Mouse (Mus musculus): ENCODE data around the gene Efna4. TPM values are rescaled to one million over a fixed set of nuclear protein-coding genes. Genes with fewer than 3 reads are reported as not detected.

Gene Efna4
- polyA plus RNA-seq, 1 experiment from 2014 or later, result not detected

GRCm38 (mm10) chr3:89348911-89349868 is 11.4 kb upstream of the Efna4 start:
- WGBS (ENCODE audit: missing documents), result 6% methylated on average over 37 of the region's 38 CpGs
- H3K79me2 ChIP-seq (ENCODE audit: inconsistent target), result peaks cover 22% of the 10 kb centered on the region
- H3K4me3 ChIP-seq (ENCODE audit: inconsistent target), result peak overlapping the region; percentile 80
- H3K36me3 ChIP-seq (ENCODE audit: inconsistent target), result peaks cover 14% of the 10 kb centered on the region
- peak overlapping the region; percentile 79 for H3K27ac ChIP-seq

DNA sequence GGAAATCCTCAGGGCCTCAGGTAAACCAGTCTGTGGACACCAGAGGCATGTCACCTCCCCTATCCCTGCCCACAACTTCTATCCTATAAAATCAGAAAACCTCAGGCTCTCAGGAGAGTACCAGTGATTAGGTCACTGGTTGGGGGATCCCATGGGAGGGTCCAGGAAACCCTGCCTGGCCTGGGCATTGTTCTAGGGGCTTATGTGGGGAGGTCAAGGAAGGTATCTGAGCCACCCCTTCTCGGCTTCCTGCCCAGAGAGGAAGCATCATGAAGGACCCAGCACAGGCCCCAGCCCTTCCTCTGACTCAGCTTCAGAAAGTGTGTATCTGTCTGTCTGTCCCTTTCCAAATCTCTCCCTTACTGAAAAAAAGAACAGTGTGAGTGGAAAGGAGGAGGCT is 10.1 kb upstream of the Efna4 start:
- whole genome bisulfite sequencing (ENCODE audit: missing documents), result 7% methylated on average over 1 of the region's 1 CpGs
- Histone ChIP-seq H3K36me3 (ENCODE audit: inconsistent target) (peaks cover 27% of the 10 kb centered on the region), H3K4me3 (ENCODE audit: inconsistent target) (no peak overlapping the region; the same call in 1 of the 2 replicates), H3K27ac (peak overlapping the region; percentile 79), H3K79me2 (ENCODE audit: inconsistent target) (peaks cover 22% of the 10 kb centered on the region)

DNA sequence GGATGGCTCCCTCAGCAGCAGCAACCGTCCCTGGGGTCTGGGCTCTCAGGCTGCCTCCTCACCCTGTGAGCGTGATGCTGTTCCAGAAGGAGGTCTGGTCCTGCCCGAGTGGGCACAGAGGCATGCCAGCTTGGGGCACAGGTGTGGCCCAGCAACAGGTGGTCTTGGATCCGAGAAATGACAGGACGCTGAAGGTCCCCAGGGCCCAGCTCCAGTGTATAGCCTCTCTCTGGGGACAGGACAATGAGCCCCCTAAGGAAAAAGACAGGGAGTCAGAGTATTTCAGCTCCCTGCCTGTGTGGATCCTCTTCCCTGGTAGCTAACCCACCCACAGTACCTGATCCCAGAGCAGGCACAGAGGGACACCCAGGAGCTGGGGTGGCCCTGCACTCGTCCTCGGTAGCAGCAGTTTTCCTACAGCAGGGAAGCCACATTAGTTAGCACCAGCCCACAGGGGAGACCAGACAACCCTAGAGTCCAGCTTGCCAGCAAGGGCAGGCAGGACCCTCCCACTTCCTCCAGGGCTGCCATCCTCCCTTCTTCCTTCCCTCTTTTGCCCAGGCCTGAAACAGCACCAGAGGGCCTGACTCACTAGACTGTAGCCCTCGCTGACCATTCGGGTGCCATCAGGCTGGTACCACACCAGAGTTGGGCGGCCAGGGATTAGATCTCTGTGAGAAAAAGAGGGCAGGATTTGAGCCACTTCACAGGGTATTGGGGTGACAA is 9.2 kb upstream of the Efna4 start:
- 50% methylated on average over 10 of the region's 10 CpGs for WGBS (ENCODE audit: missing documents)
- Histone ChIP-seq H3K79me2 (ENCODE audit: inconsistent target) (peaks cover 22% of the 10 kb centered on the region), H3K36me3 (ENCODE audit: inconsistent target) (peaks cover 36% of the 10 kb centered on the region), H3K27ac (peak overlapping the region; percentile 79), H3K4me3 (ENCODE audit: inconsistent target) (no peak overlapping the region)

DNA sequence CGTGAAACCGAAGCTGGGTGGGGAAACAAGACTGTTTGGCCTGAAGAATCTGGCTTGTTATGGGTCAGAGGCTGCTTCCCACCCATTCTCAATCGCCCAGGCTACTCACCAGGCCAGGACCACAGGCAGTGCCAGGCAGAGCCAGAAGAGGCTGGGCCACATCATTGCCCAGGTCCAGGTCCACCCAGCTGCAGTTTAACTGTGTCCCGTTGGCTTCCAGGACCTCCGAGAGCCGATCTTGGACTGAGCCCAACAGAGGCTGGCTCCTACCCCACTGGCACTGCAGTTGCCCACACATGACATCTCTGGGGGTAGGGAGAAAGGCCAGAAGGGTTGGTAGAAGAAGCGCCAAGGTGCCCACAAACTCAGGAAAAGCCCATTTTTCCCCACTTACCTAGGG is 5.5 kb upstream of the Efna4 start:
- H3K79me2 ChIP-seq (ENCODE audit: inconsistent target), result peaks cover 8% of the 10 kb centered on the region; the same call in 1 of the 2 replicates
- 95% methylated on average over 7 of the region's 7 CpGs for WGBS (ENCODE audit: missing documents)
- peaks cover 44% of the 10 kb centered on the region for H3K36me3 ChIP-seq (ENCODE audit: inconsistent target)
- H3K27ac ChIP-seq, result no peak overlapping the region
- no peak overlapping the region for H3K4me3 ChIP-seq (ENCODE audit: inconsistent target)

DNA sequence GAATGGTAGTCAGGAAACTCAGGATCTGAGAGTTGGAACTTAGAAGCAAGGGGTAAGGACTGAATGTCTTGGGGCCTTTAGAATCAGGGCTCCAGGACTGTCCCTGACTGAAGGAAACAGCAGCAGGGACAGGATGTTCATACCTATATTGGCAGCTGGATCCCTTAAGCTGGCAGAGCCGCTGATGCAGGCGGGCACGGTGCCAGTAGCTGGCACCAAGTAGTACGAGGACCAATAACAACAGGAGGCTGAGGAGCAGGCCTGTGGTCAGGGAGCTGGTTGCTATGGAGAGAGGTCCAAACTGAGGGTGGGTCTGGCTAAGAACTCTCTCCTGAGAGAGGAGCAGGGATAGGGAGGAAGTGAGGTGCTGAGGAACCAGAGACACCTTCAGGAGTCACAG is 4.0 kb upstream of the Efna4 start:
- Histone ChIP-seq H3K4me3 (ENCODE audit: inconsistent target) (no peak overlapping the region), H3K79me2 (ENCODE audit: inconsistent target) (peaks cover 4% of the 10 kb centered on the region; the same call in 1 of the 2 replicates), H3K36me3 (ENCODE audit: inconsistent target) (peaks cover 44% of the 10 kb centered on the region), H3K27ac (no peak overlapping the region)
- WGBS (ENCODE audit: missing documents), result 90% methylated on average over 4 of the region's 4 CpGs

DNA sequence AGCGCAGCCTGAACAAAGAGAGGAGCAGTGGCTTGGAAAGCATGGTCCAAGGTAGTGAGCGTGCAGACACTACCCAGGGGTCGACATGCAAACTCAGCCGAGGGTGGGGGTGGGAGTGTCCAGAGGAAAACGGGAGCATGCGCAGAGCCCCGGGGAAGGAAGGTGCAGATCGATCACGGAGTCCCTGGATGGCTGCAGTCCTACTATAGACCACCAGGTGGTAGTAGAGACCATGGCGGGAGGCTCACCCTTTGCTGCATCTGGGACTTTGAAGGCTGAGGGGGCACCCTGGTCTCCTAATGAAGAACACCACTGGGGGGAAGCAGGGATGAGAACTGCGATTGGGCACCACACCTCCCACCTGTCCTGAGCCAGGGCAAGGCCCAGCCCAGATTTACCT is 2.6 kb upstream of the Efna4 start:
- H3K27ac ChIP-seq, result no peak overlapping the region

GRCm38 (mm10) chr3:89339416-89339815 is 1.6 kb upstream of the Efna4 start:
- H3K36me3 ChIP-seq (ENCODE audit: inconsistent target), result peaks cover 32% of the 10 kb centered on the region
- H3K79me2 ChIP-seq (ENCODE audit: inconsistent target), result no peaks in the 10 kb centered on the region
- 54% methylated on average over 8 of the region's 8 CpGs for WGBS (ENCODE audit: missing documents)
- no peak overlapping the region for H3K4me3 ChIP-seq (ENCODE audit: inconsistent target)
- H3K27ac ChIP-seq, result no peak overlapping the region

More for the DNA sequence above, 2.6 kb upstream of the Efna4 start:
- 10% methylated on average over 10 of the region's 11 CpGs for WGBS (ENCODE audit: missing documents)
- Histone ChIP-seq H3K36me3 (ENCODE audit: inconsistent target) (peaks cover 43% of the 10 kb centered on the region), H3K4me3 (ENCODE audit: inconsistent target) (no peak overlapping the region), H3K79me2 (ENCODE audit: inconsistent target) (no peaks in the 10 kb centered on the region)

DNA sequence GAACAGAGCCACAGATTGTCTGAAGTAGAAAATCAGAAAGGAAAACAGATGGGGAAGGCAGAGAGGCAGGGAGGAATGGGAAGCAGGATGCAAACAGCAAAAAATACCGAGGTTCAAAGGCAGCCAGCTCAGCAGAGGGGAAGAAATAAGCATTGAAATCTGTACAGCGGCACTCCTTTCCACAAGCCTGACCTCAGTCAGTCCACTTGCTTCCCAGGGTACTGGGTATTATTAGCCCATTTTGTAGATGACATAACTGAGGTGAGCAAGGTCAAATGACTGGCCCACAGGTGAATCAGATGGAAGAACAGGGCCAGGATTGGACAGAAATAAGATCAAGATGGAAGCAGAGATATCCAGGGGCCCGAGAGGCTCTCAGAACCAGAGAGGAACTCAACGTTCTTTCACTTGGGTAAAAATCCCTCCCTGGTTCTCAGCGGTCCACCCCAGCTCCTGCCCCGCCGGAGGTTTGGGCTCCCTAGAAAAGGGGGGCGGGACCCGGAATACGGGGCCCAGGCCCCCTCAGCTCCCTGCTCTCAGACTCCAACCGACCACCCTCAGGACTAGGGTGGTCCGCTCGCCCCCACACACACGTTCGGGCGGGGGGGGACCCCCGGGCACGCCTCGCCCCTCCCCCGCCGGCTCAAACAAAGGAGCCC is 637 bp downstream of the Efna4 start:
- no peaks in the 10 kb centered on the region for H3K79me2 ChIP-seq (ENCODE audit: inconsistent target)

DNA sequence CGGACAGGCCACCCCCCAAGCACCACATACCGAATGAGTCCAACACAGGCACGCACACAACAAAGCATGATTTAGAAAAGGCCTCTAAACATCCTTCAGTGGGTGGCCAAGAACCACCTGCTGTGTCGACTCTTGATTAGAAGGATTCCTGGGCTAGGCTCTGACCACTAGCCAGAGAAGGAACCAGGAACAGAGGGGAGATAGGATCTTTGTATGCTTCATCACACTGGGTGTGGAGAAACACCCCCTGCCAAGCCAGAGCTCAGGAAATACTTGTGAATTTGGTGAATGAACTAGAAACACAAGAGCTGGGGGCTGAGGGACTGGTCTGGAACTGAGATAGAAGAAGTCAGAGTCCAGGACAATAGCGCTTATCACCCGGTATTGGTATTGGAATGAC is 1.3 kb downstream of the Efna4 start:
- Histone ChIP-seq H3K27ac (no peak overlapping the region), H3K4me3 (ENCODE audit: inconsistent target) (no peak overlapping the region), H3K36me3 (ENCODE audit: inconsistent target) (peaks cover 3% of the 10 kb centered on the region; the same call in 1 of the 2 replicates), H3K79me2 (ENCODE audit: inconsistent target) (no peaks in the 10 kb centered on the region)
- WGBS (ENCODE audit: missing documents), result 75% methylated on average over 6 of the region's 6 CpGs

More for the DNA sequence above, 637 bp downstream of the Efna4 start:
- 9% methylated on average over 17 of the region's 21 CpGs for WGBS (ENCODE audit: missing documents)
- Histone ChIP-seq H3K36me3 (ENCODE audit: inconsistent target) (peaks cover 10% of the 10 kb centered on the region), H3K4me3 (ENCODE audit: inconsistent target) (no peak overlapping the region), H3K27ac (no peak overlapping the region)

DNA sequence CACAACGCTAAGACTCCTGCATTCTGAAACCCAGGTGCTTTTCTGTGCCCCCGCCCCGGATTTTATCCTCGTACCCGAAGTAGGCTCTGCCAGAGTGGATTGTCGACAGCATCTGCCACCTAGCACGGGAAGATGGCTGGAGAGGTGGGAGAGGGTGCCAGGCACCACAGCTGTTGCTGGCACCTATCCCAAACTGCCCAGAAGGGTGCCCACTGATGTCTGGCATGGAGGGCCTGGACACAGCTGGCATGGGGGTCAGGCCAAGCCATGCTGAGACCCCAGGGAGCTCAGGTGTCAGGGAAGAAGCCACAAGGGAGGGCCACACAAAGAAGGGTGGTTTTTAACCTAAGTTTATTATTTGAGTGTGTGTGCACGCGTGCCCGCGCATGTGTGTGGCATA is 4.8 kb downstream of the Efna4 start:
- H3K27ac ChIP-seq, result no peak overlapping the region
- WGBS (ENCODE audit: missing documents), result 95% methylated on average over 11 of the region's 11 CpGs

GRCm38 (mm10) chr3:89332476-89332875 is 5.4 kb downstream of the Efna4 start:
- Histone ChIP-seq H3K36me3 (ENCODE audit: inconsistent target) (no peaks in the 10 kb centered on the region), H3K4me3 (ENCODE audit: inconsistent target) (no peak overlapping the region), H3K79me2 (ENCODE audit: inconsistent target) (no peaks in the 10 kb centered on the region), H3K27ac (no peak overlapping the region)
- 89% methylated on average over 12 of the region's 12 CpGs for WGBS (ENCODE audit: missing documents)

More for the DNA sequence above, 4.8 kb downstream of the Efna4 start:
- no peaks in the 10 kb centered on the region for H3K79me2 ChIP-seq (ENCODE audit: inconsistent target)
- H3K4me3 ChIP-seq (ENCODE audit: inconsistent target), result no peak overlapping the region
- H3K36me3 ChIP-seq (ENCODE audit: inconsistent target), result no peaks in the 10 kb centered on the region

DNA sequence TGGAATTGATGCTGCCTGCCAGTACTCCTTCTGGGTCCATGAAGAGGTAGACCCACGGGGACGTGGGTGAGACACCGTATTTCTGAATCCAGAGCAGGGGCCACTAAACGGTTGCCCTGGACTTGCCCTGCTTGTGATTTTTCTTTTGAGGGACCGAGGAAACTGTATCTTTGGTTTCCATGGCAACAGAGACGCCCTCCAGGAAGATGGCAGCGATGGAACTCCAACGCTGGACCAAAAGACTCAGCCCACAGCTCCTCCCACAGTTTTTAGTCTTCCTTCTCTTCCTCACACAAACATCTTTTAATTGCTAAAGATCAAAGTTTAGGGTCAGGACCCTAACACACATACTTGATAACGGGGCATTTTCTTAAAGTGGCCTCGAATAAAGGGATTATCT is 5.8 kb downstream of the Efna4 start:
- no peak overlapping the region for H3K4me3 ChIP-seq (ENCODE audit: inconsistent target)
- no peaks in the 10 kb centered on the region for H3K36me3 ChIP-seq (ENCODE audit: inconsistent target)
- H3K79me2 ChIP-seq (ENCODE audit: inconsistent target), result no peaks in the 10 kb centered on the region
- 89% methylated on average over 10 of the region's 10 CpGs for WGBS (ENCODE audit: missing documents)
- H3K27ac ChIP-seq, result no peak overlapping the region

DNA sequence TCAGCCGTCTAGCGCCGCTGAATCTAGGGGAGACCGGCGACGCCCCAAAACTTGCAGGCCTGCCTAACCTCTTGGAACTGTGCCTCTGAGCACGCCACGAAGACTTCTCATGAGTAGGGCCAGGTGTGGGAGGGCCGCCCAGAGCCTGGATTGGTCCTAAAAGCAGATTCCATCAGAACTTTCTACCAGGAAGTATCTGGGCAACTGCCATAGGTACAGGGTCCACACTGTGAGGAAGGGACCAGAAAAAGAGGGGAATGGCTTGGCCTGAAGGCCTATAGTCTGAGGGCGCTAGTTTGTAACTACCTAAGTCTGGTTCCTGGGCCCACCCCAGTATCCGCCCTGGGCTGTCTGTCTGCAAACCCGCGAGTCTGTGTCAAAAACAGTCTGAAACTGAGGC is 6.3 kb downstream of the Efna4 start:
- Histone ChIP-seq H3K27ac (no peak overlapping the region), H3K79me2 (ENCODE audit: inconsistent target) (no peaks in the 10 kb centered on the region), H3K4me3 (ENCODE audit: inconsistent target) (no peak overlapping the region), H3K36me3 (ENCODE audit: inconsistent target) (no peaks in the 10 kb centered on the region)
- 85% methylated on average over 13 of the region's 13 CpGs for WGBS (ENCODE audit: missing documents)

DNA sequence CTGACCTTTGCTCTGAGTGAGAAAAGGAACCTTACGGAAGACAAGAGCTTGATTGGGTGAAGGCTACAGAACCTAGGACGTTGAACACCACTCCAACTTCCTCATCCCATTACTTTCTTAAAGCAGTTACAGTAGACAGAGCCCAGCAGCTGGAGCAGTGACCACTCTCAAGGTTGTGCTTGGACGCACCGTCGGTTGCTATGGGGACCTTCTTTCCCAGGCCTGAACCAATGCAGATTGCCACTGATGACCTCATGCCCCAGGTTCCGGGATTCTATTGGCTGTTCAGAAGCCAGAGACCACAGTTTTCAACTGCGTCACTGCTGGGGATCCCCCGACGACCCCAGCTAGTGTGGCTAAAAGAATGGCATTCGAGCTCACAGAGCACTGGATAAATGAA is 6.9 kb downstream of the Efna4 start:
- WGBS (ENCODE audit: missing documents), result 42% methylated on average over 10 of the region's 10 CpGs
- no peaks in the 10 kb centered on the region for H3K79me2 ChIP-seq (ENCODE audit: inconsistent target)
- no peaks in the 10 kb centered on the region for H3K36me3 ChIP-seq (ENCODE audit: inconsistent target)

More for the DNA sequence above, 6.9 kb downstream of the Efna4 start:
- no peak overlapping the region for H3K27ac ChIP-seq
- no peak overlapping the region for H3K4me3 ChIP-seq (ENCODE audit: inconsistent target)
